Mouse (Mus musculus): Measurements from ENCODE around the gene Zfr.

DNA sequence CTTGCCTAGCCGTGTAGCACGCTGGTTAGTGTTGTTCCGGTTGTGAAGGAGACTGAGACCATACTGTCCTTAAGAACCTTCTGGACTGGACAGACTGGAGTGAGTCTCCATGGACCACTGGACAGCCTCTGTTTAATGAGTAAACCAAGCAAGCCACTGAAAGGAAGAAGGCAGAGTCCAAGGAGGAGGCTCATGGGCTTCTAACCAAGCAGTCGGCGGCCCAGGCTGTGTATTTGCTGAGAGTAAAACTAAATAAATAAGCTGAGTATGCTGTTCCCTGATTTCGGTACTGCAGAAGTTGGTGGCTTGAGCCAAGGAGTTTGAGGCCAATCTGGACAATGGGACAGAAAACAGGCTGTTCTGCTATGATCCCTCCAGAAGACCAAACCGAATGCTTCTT is 82.4 kb downstream of the Zfr start:
- TF ChIP-seq GATA1 (IDR thresholded peaks at IDR 0.05; ENCODE audit: borderline replicate concordance, low read length) (no peak), FLI1 (IDR thresholded peaks at IDR 0.05; ENCODE audit: low read length) (no peak)

Measured in megakaryocyte, embryonic 14.5 days (primary cell).